Mouse (Mus musculus): Measurements from ENCODE around the gene Bahcc1.

Bahcc1 gene

GRCm38 (mm10) chr11:120320156-120320555, 87.4 kb downstream of the Bahcc1 start:
- no peak for DNase-seq

- DNase-seq: no peak
Observed at GRCm38 (mm10) chr11:120335431-120336021, 102.8 kb downstream of the Bahcc1 start.

- no peak for DNase-seq
Observed at GRCm38 (mm10) chr11:120337447-120337846, 104.7 kb downstream of the Bahcc1 start.

- no peak for DNase-seq
Observed at GRCm38 (mm10) chr11:120338786-120339185, 106.0 kb downstream of the Bahcc1 start.

GRCm38 (mm10) chr11:120339978-120340513, 107.3 kb downstream of the Bahcc1 start:
- DNase-seq: no peak

- no peak for DNase-seq
Observed at GRCm38 (mm10) chr11:120341661-120342060, 108.9 kb downstream of the Bahcc1 start.
